ENCODE assay signal across 8 mouse cellular contexts in genomic region chr2:3331071-3331703, GRCm38 (mm10). TPM values are rescaled to one million over a fixed set of nuclear protein-coding genes. Genes with fewer than 3 reads are reported as not detected.
DNase-seq lines count a peak whose midpoint lies in the region; ATAC-seq and TF ChIP-seq lines count a peak whose summit lies in the region.

No protein-coding gene starts in this region.

- H3K36me3 ChIP-seq in limb, embryonic 14.5 days (ENCODE audit: control insufficient read depth, insufficient read depth, low read length): peaks cover 24% of the 10 kb centered on the region
- 0 out of 2 replicates have a peak, but pooled peaks cover 3% of the 10 kb centered on the region for H3K36me3 ChIP-seq in stomach, postnatal 0 days (ENCODE audit: control insufficient read depth, insufficient read depth, low read length)

- ATAC-seq in limb, embryonic 14.5 days (ENCODE audit: low FRiP score, low read depth): no peak
- no peak for ATAC-seq in stomach, postnatal 0 days (ENCODE audit: low FRiP score, low TSS enrichment)

- TF ChIP-seq POLR2A in limb, embryonic 14.5 days (IDR thresholded peaks at IDR 0.05; ENCODE audit: borderline replicate concordance, extremely low read depth, insufficient read depth, insufficient read length): no peak

- peak overlapping the region; percentile 54 for H3K4me2 ChIP-seq in limb, embryonic 14.5 days (replicated peaks; ENCODE audit: low read depth, low read length, severe bottlenecking)
- H3K4me2 ChIP-seq in stomach, postnatal 0 days (replicated peaks; ENCODE audit: low read depth): peak overlapping the region; percentile 91

- TF ChIP-seq EP300 in stomach, postnatal 0 days (optimal IDR thresholded peaks at IDR 0.05): no peak

- 75% methylated on average over 5 of the region's 5 CpGs for WGBS in limb, embryonic 14.5 days
- 73% methylated on average over 5 of the region's 5 CpGs for WGBS in stomach, postnatal 0 days

- H3K4me3 ChIP-seq in limb, embryonic 14.5 days (replicated peaks; ENCODE audit: low read length): peak overlapping the region; percentile 61
- H3K4me3 ChIP-seq in stomach, postnatal 0 days (ENCODE audit: low read depth, low read length): peak overlapping the region; percentile 68

- 0 out of 2 replicates have a peak, but pooled peaks cover 3% of the 10 kb centered on the region for H3K4me1 ChIP-seq in limb, embryonic 14.5 days (ENCODE audit: control insufficient read depth, insufficient read depth, low read length)
- H3K4me1 ChIP-seq in stomach, postnatal 0 days (replicated peaks; ENCODE audit: control insufficient read depth, insufficient read depth): peaks cover 4% of the 10 kb centered on the region

- 0 out of 2 replicates have a peak, but pooled peaks cover 11% of the 10 kb centered on the region for H3K27me3 ChIP-seq in limb, embryonic 14.5 days (ENCODE audit: control insufficient read depth, insufficient read depth, low read length)
- H3K27me3 ChIP-seq in stomach, postnatal 0 days (ENCODE audit: control insufficient read depth, insufficient read depth, low read length): no peaks in the 10 kb centered on the region

- no peaks in the 10 kb centered on the region for H3K9me3 ChIP-seq in limb, embryonic 14.5 days (ENCODE audit: control insufficient read depth, low read length)
- H3K9me3 ChIP-seq in stomach, postnatal 0 days (ENCODE audit: control insufficient read depth, low read length): no peaks in the 10 kb centered on the region

- no peak for TF ChIP-seq CTCF in stomach, postnatal 0 days (IDR thresholded peaks at IDR 0.05; ENCODE audit: low read depth)

- H3K9ac ChIP-seq in limb, embryonic 14.5 days (ENCODE audit: low read depth, low read length, severe bottlenecking): no peak overlapping the region
- peak overlapping the region; percentile 77; the same call in 1 of the 2 replicates for H3K9ac ChIP-seq in stomach, postnatal 0 days (ENCODE audit: low read length)

- DNase-seq in cerebellum, adult 18-20 months: peak; percentile 4 to 19
- DNase-seq in cerebellum, adult 11 months: no peak
- DNase-seq in right cerebral cortex, postnatal 25 days: peak; percentile 8
- no peak for DNase-seq in right cerebral cortex, postnatal 14 days
- no peak for DNase-seq in limb, embryonic 14.5 days (ENCODE audit: low spot score)
- DNase-seq in stomach, postnatal 0 days (ENCODE audit: low spot score): no peak
- DNase-seq in thymus, postnatal 0 days (ENCODE audit: low spot score): no peak
- no peak for DNase-seq in left cerebral cortex, postnatal 4 days

- intact Hi-C loops in left cerebral cortex, postnatal 4 days (cut with DNase I): no loop called here

- no peak overlapping the region for H3K27ac ChIP-seq in limb, embryonic 14.5 days (replicated peaks; ENCODE audit: low read depth, low read length)
- H3K27ac ChIP-seq in stomach, postnatal 0 days (replicated peaks): peak overlapping the region; percentile 89

RNA-seq across cellular contexts. Expression of gene Rpp38, which starts 1.3 kb away (rescaled TPM):
- 11.6 and 19.2 TPM in 2 replicates for polyA plus RNA-seq in limb, embryonic 14.5 days (2012; rRNA removed)
- polyA plus RNA-seq in limb, embryonic 14.5 days (2014; fragmentation: Nextera tagmentation; extraction: Ambion mirVana): 23.4 and 24.9 TPM in 2 replicates
- 17.2 and 20.3 TPM in 2 replicates for polyA plus RNA-seq in stomach, postnatal 0 days (2015; fragmentation: Nextera tagmentation; extraction: Ambion mirVana)
- polyA plus RNA-seq in thymus, postnatal 0 days (2015; fragmentation: Nextera tagmentation; extraction: Ambion mirVana): 18.0 and 19.5 TPM in 2 replicates
- total RNA-seq in left cerebral cortex, postnatal 4 days (2021): 1 to 10 TPM; 8.4 to 8.7 TPM

RNA-seq across cellular contexts. Expression of gene Acbd7, which starts 4.8 kb away (rescaled TPM):
- polyA plus RNA-seq in limb, embryonic 14.5 days (2012; rRNA removed): 0.17 and 0.34 TPM in 2 replicates
- polyA plus RNA-seq in limb, embryonic 14.5 days (2014; fragmentation: Nextera tagmentation; extraction: Ambion mirVana): 0.41 and 1.0 TPM in 2 replicates
- polyA plus RNA-seq in stomach, postnatal 0 days (2015; fragmentation: Nextera tagmentation; extraction: Ambion mirVana): 0.25 and 1.1 TPM in 2 replicates
- 1.5 and 2.6 TPM in 2 replicates for polyA plus RNA-seq in thymus, postnatal 0 days (2015; fragmentation: Nextera tagmentation; extraction: Ambion mirVana)
- total RNA-seq in left cerebral cortex, postnatal 4 days (2021): 1 to 10 TPM in 1 of 2 experiments, under 1 TPM in 1; 0.82 to 1.0 TPM

RNA-seq across cellular contexts. Expression of gene Nmt2, which starts 47.2 kb away (rescaled TPM):
- polyA plus RNA-seq in limb, embryonic 14.5 days (2012; rRNA removed): 14.3 and 15.4 TPM in 2 replicates
- 33.7 and 37.5 TPM in 2 replicates for polyA plus RNA-seq in limb, embryonic 14.5 days (2014; fragmentation: Nextera tagmentation; extraction: Ambion mirVana)
- polyA plus RNA-seq in stomach, postnatal 0 days (2015; fragmentation: Nextera tagmentation; extraction: Ambion mirVana): 23.8 and 24.0 TPM in 2 replicates
- polyA plus RNA-seq in thymus, postnatal 0 days (2015; fragmentation: Nextera tagmentation; extraction: Ambion mirVana): 24.9 and 28.8 TPM in 2 replicates
- total RNA-seq in left cerebral cortex, postnatal 4 days (2021): 100 to 1,000 TPM in 1 of 2 experiments, 10 to 100 TPM in 1; 94.1 to 106 TPM

Comparison
In these comparisons a context has a peak if more than half of its experiments do, and no peak if none do; other contexts are left out.
1. DNase-seq: peak in cerebellum, adult 18-20 months (2 of 2) and right cerebral cortex, postnatal 25 days (single experiment); none in cerebellum, adult 11 months (single experiment), right cerebral cortex, postnatal 14 days (single experiment), limb, embryonic 14.5 days (single experiment), stomach, postnatal 0 days (single experiment), thymus, postnatal 0 days (single experiment) and left cerebral cortex, postnatal 4 days (single experiment).